Mouse (Mus musculus) CH12.LX (cell line): ENCODE measurements around the gene Gm15319. TPM values are rescaled to one million over a fixed set of nuclear protein-coding genes. Genes with fewer than 3 reads are reported as not detected.
"Not testable (repeated sequence)": the region's sequence is repeated elsewhere in the genome, so short reads cannot be mapped to it uniquely, and the experiment has no call there.

ENCODE experiments used
- DNase-seq: peaks from one replicate; pipeline ENCODE4 v3.0.0-alpha.2; 2013; ENCODE audit errors: extremely low read depth
- H3K27ac ChIP-seq: 2 replicates; pipeline ENCODE4 v1.5.1; 2012; ENCODE audit warnings: low read depth, mild to moderate bottlenecking, control low read depth, moderate library complexity; ENCODE audit not compliant: insufficient read depth
- H3K27me3 ChIP-seq: replicated peaks from 2 replicates; pipeline ENCODE3; 2012; ENCODE audit warnings: inconsistent platforms
- H3K36me3 ChIP-seq, 2 experiments: replicated peaks in 1 of 2; 2 replicates each; pipeline versions ENCODE3 to v1.6.1; 2012; ENCODE audit warnings: inconsistent platforms in 1 of 2, low read length in 1 of 2, mild to moderate bottlenecking in 1 of 2, mixed read lengths in 1 of 2, moderate library complexity in 1 of 2; ENCODE audit not compliant: control insufficient read depth in 1 of 2, insufficient read depth in 1 of 2
- H3K4me1 ChIP-seq, 2 experiments: 2 replicates each; pipeline ENCODE4 v1.6.1; 2012; ENCODE audit warnings: inconsistent platforms in 1 of 2, moderate library complexity in 1 of 2; ENCODE audit not compliant: insufficient read depth in 2 of 2, control insufficient read depth in 1 of 2
- H3K4me2 ChIP-seq: 2 replicates; pipeline ENCODE4 v1.6.1; 2012; ENCODE audit warnings: low read depth, mild to moderate bottlenecking, control low read depth; ENCODE audit not compliant: poor library complexity, insufficient read depth, severe bottlenecking
- H3K4me3 ChIP-seq, 3 experiments: fragments of 150-350 bp in 1 of 3; sonication (generic) in 1 of 3; replicated peaks in 1 of 3; 2 replicates each; pipeline versions ENCODE3 to v1.5.1; 2011 to 2012; ENCODE audit warnings: low read depth in 2 of 3, low read length in 2 of 3, mild to moderate bottlenecking in 2 of 3, moderate library complexity in 2 of 3, control low read depth in 1 of 3, improper control_type of control experiment in 1 of 3, inconsistent platforms in 1 of 3, mixed read lengths in 1 of 3; ENCODE audit not compliant: poor library complexity in 1 of 3
- H3K79me2 ChIP-seq: replicated peaks from 2 replicates; pipeline ENCODE4 v1.6.1; 2012; ENCODE audit warnings: mild to moderate bottlenecking, moderate library complexity; ENCODE audit not compliant: control insufficient read depth, poor library complexity, insufficient read depth, severe bottlenecking; ENCODE audit errors: extremely low read depth
- H3K9ac ChIP-seq: 2 replicates; pipeline ENCODE4 v1.6.1; 2012; ENCODE audit warnings: low read depth, mild to moderate bottlenecking, control low read depth, moderate library complexity; ENCODE audit not compliant: insufficient read depth
- H3K9me3 ChIP-seq: replicated peaks from 2 replicates; pipeline ENCODE3; 2012; ENCODE audit warnings: low read length, inconsistent platforms, mixed read lengths
- dilution Hi-C: fragments of 300-500 bp; cut with MboI; formaldehyde crosslinking; loops from 2 replicates; pipeline ENCODE4 v1.14.3; 2020; ENCODE audit warnings: low sequenced_read_pairs; ENCODE audit not compliant: extremely low pct_unique_long_range_greater_than_20kb, extremely low pct_ligation_motif_present
- in situ Hi-C: fragments of 300-500 bp; cut with MboI; formaldehyde crosslinking; loops from 3 replicates; pipeline ENCODE4 v1.14.3; 2019; ENCODE audit warnings: low sequenced_read_pairs, low pct_ligation_motif_present, low pct_unique_long_range_greater_than_20kb, mixed read lengths
- polyA plus RNA-seq: library from polyadenylated mRNA; unstranded; fragments of >175 nt; gene quantifications from 2 replicates; pipeline ENCODE4 v1.2.1, GENCODE M21; 2012; ENCODE audit warnings: low read depth; ENCODE audit not compliant: insufficient read length
- total RNA-seq, 2 experiments: library from RNA; depleted of rRNA; stranded (reverse); fragments of 300-350 nt in 1 of 2; fragments of >200 nt in 1 of 2; gene quantifications; 2 replicates each; pipeline ENCODE4 v1.2.3; 2012 to 2014

The Gm15319 gene
- total and polyA plus RNA-seq, 3 experiments: not detected

GRCm38 (mm10) chr8:20379650-20380436, 16.8 kb upstream of the Gm15319 start:
- not testable (repeated sequence) for H3K27me3 ChIP-seq

GRCm38 (mm10) chr8:20378786-20379649, 16.0 kb upstream of the Gm15319 start:
- H3K4me3 ChIP-seq, H3K9ac ChIP-seq, H3K36me3 ChIP-seq, dilution Hi-C loops, in situ Hi-C loops, H3K4me2 ChIP-seq, H3K27ac ChIP-seq, DNase-seq, H3K4me1 ChIP-seq, H3K9me3 ChIP-seq, H3K27me3 ChIP-seq, H3K79me2 ChIP-seq: not testable (repeated sequence)

More at GRCm38 (mm10) chr8:20379650-20380436, 16.8 kb upstream of the Gm15319 start:
- H3K9me3 ChIP-seq, H3K4me2 ChIP-seq, H3K4me3 ChIP-seq, H3K27ac ChIP-seq, H3K36me3 ChIP-seq, dilution Hi-C loops, H3K9ac ChIP-seq, H3K79me2 ChIP-seq, in situ Hi-C loops, H3K4me1 ChIP-seq, DNase-seq: not testable (repeated sequence)

- H3K27ac ChIP-seq, in situ Hi-C loops, H3K4me3 ChIP-seq, H3K79me2 ChIP-seq, H3K9me3 ChIP-seq, H3K9ac ChIP-seq, H3K36me3 ChIP-seq, dilution Hi-C loops, H3K27me3 ChIP-seq, H3K4me1 ChIP-seq, H3K4me2 ChIP-seq, DNase-seq: not testable (repeated sequence)
These were observed 15.3 kb upstream of the Gm15319 start for GRCm38 (mm10) chr8:20378353-20378752.

DNA sequence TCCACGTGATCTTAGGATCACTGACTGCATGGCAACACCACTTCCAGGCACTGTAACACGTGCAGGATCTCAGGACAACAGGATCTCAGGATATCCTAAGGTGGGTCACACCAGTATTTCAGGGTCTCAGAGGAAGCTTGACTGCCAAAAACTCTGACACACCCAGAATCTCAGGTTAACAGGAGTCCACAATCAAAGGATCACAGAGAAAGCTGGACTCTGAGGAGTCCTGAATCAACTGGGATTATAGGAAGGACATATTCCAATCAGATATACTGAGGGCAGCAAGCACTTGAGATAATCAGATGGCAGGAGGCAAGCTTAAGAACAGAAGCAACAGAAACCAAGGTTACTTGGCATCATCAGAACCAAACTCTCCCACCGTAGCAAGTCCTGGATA, 12.7 kb upstream of the Gm15319 start:
- in situ Hi-C loops, H3K27me3 ChIP-seq, H3K27ac ChIP-seq, dilution Hi-C loops, H3K9me3 ChIP-seq, H3K36me3 ChIP-seq, DNase-seq, H3K9ac ChIP-seq, H3K79me2 ChIP-seq, H3K4me1 ChIP-seq, H3K4me3 ChIP-seq, H3K4me2 ChIP-seq: not testable (repeated sequence)

GRCm38 (mm10) chr8:20356386-20356785, 6.6 kb downstream of the Gm15319 start:
- dilution Hi-C loops, H3K9me3 ChIP-seq, DNase-seq: not testable (repeated sequence)

GRCm38 (mm10) chr8:20353579-20353978, 9.4 kb downstream of the Gm15319 start:
- dilution Hi-C loops, H3K27me3 ChIP-seq: not testable (repeated sequence)

More at GRCm38 (mm10) chr8:20356386-20356785, 6.6 kb downstream of the Gm15319 start:
- H3K79me2 ChIP-seq, in situ Hi-C loops, H3K36me3 ChIP-seq, H3K9ac ChIP-seq, H3K4me3 ChIP-seq, H3K27me3 ChIP-seq, H3K4me1 ChIP-seq, H3K4me2 ChIP-seq, H3K27ac ChIP-seq: not testable (repeated sequence)

More at GRCm38 (mm10) chr8:20353579-20353978, 9.4 kb downstream of the Gm15319 start:
- H3K4me2 ChIP-seq, H3K9me3 ChIP-seq, H3K4me1 ChIP-seq, H3K27ac ChIP-seq, in situ Hi-C loops, H3K36me3 ChIP-seq, H3K4me3 ChIP-seq, H3K9ac ChIP-seq, H3K79me2 ChIP-seq, DNase-seq: not testable (repeated sequence)
